Mouse (Mus musculus) layer of hippocampus, adult 9-11 months (tissue): ENCODE results near the gene Gm2897.
"Not testable (repeated sequence)": the region's sequence is repeated elsewhere in the genome, so short reads cannot be mapped to it uniquely, and the experiment has no call there.

Experiments
- DNase-seq: peaks from one replicate; pipeline ENCODE4 v3.0.0; 2022

Gene Gm2897

DNA sequence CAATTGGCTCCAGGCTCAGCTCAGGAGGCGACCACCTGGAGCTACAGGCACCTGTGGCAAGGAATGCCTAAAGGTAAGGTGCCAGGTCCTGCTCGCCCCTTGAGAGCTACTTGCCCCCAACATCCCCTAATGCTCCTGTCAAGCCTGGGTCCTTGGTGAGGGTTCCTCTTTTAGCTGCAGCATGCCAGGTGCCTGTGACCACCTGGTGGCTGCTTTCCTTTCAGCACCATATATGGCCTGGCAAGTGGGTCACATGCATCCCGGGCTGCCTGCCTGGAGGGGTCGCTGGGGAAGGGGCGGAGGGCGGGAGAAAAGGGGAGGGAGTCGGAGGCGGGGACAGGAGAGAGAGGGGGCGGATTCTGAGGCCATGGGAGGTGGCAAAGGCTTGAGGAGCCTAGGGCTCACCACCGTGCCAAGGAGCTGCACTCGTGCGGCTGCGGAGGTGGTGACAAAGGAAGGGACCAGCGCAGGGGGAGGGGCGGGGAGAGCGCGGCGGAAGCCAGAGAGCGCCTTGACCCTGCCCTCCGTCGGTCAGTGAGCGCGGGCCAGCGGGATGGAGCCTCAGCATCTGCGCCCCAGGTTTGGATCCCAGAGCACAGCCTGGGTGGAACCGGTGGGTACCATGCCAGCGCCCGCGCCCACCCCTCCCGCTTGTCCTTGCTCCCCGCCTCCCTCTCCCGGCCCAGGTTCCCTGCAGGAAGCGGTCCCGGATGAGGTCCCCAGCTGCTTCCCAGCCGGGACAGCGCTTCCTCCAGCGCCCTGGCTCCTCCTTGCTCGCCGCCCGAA is at the start of gene Gm2897:
TSS of gene Gm2897 (plus strand) at position 559 of the 786 bp plus-strand sequence.
- DNase-seq = not testable (repeated sequence)

- not testable (repeated sequence) for DNase-seq
Measured at GRCm38 (mm10) chr14:3029702-3030101, 19.4 kb upstream of the Gm2897 start, which contains the start of gene Gm2888. Gene Gm2888, plus strand, starts transcription at chr14:3030002.

DNA sequence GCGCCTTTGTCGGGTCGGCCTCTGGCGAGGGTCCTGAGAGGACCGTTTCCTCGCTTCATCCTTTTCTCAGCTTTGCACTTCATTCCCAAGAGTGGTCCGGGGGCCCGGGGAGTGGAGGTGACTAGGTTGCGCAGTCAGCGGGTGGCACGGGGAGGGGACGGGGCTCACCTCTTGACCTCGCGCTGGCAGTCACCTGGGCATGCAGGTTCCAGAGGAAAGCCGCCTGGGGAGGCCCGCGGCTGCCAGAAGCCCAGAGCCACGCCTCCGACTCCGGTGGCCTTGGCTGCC is 372 bp downstream of the Gm2897 start:
- DNase-seq = not testable (repeated sequence)

GRCm38 (mm10) chr14:3050087-3050486 is 1.0 kb downstream of the Gm2897 start:
- not testable (repeated sequence) for DNase-seq

- peak; percentile 6 for DNase-seq
Measured at GRCm38 (mm10) chr14:3116051-3116450, 67.0 kb downstream of the Gm2897 start.
